Mouse (Mus musculus) E14TG2a.4 (cell line): ENCODE data around the gene Adamts6.

Source experiments
- CTCF ChIP-seq: conservative IDR thresholded peaks from 2 replicates; pipeline ENCODE4 v1.5.1; 2014; ENCODE audit warnings: low read length
- NANOG ChIP-seq: IDR thresholded peaks from 2 replicates; pipeline ENCODE4 v1.6.1; 2014; ENCODE audit warnings: borderline replicate concordance, low read length, mixed read lengths

- no peak for TF ChIP-seq CTCF
- no peak for TF ChIP-seq NANOG
Measured at GRCm38 (mm10) chr13:104517638-104518311, 230.1 kb downstream of the Adamts6 start.
